Mouse (Mus musculus) E14TG2a.4 (cell line): Measurements from ENCODE around the gene Ccdc148.

Experiments
- H3K27me3 ChIP-seq: 2 replicates; pipeline ENCODE4 v1.6.1; 2014; ENCODE audit warnings: low read length, control low read depth; ENCODE audit not compliant: insufficient read depth
- H3K36me3 ChIP-seq: 2 replicates; pipeline ENCODE4 v1.6.1; 2014; ENCODE audit warnings: low read length, control low read depth; ENCODE audit not compliant: insufficient read depth
- H3K4me1 ChIP-seq: replicated peaks from 2 replicates; pipeline ENCODE4 v1.6.1; 2014; ENCODE audit warnings: low read depth, low read length, control low read depth
- H3K4me3 ChIP-seq: replicated peaks from 2 replicates; pipeline ENCODE4 v1.5.1; 2014; ENCODE audit warnings: mild to moderate bottlenecking, low read length
- H3K9me3 ChIP-seq: 2 replicates; pipeline ENCODE4 v1.6.1; 2014; ENCODE audit warnings: low read length, control low read depth
- CTCF ChIP-seq: conservative IDR thresholded peaks from 2 replicates; pipeline ENCODE4 v1.5.1; 2014; ENCODE audit warnings: low read length
- NANOG ChIP-seq: IDR thresholded peaks from 2 replicates; pipeline ENCODE4 v1.6.1; 2014; ENCODE audit warnings: borderline replicate concordance, low read length, mixed read lengths
- POU5F1 ChIP-seq: IDR thresholded peaks from 2 replicates; pipeline ENCODE4 v1.6.1; 2014; ENCODE audit warnings: low read length, borderline replicate concordance

Gene Ccdc148

DNA sequence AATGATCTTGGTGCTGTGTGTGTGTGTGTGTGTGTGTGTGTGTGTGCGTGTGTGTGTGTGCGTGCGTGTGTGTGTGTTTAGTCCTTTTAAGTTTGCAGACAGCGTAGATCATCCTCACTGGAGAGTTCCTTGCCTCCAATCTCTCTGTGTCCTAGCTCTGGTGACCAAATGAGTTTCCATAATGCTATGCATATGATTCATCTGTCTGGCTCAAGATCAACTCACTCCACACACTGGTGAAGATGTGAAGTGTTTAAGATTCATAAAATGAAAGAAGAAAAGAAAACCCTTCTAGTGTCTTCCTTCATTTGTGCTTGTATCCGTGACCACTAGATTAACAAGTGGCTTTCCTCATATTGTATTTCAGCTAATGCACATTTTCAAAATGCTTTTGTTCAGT lies 153.1 kb downstream of the Ccdc148 start:
- Histone ChIP-seq H3K27me3 (peaks cover 3% of the 10 kb centered on the region; the same call in 1 of the 2 replicates), H3K4me3 (no peak overlapping the region), H3K9me3 (no peaks in the 10 kb centered on the region), H3K36me3 (no peaks in the 10 kb centered on the region), H3K4me1 (no peaks in the 10 kb centered on the region)
- TF ChIP-seq CTCF (no peak), POU5F1 (no peak), NANOG (no peak)

GRCm38 (mm10) chr2:59006567-59007340 lies 153.7 kb downstream of the Ccdc148 start:
- no peak overlapping the region for H3K4me3 ChIP-seq
- TF ChIP-seq CTCF, result no peak
- no peak for TF ChIP-seq POU5F1
- no peak for TF ChIP-seq NANOG
- peaks cover 3% of the 10 kb centered on the region; the same call in 1 of the 2 replicates for H3K27me3 ChIP-seq
- H3K4me1 ChIP-seq, result no peaks in the 10 kb centered on the region
- no peaks in the 10 kb centered on the region for H3K36me3 ChIP-seq
- H3K9me3 ChIP-seq, result no peaks in the 10 kb centered on the region

DNA sequence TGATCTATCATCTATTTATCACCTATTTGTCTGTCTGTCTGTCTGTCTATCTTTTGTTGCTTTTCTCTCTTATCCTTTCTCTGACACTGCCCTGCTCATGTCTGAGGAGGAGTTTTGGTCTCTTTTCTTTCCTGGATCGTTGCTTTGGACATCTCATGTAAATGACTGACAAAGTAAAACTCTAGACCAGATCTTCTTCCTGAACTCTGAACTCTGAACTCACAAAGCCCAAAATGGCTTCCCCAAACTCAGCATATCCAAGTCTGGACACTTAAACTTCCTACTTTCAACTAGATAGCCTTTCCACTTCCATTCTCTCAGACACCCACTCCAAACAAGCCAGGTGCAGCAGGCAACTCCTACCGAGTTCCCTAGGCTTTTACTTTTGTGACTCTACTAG lies 163.3 kb downstream of the Ccdc148 start:
- H3K4me1 ChIP-seq, result no peaks in the 10 kb centered on the region
- H3K9me3 ChIP-seq, result no peaks in the 10 kb centered on the region
- no peak overlapping the region for H3K4me3 ChIP-seq
- H3K27me3 ChIP-seq, result no peaks in the 10 kb centered on the region
- H3K36me3 ChIP-seq, result no peaks in the 10 kb centered on the region
- TF ChIP-seq NANOG, result no peak
- TF ChIP-seq POU5F1, result no peak
- TF ChIP-seq CTCF, result no peak

DNA sequence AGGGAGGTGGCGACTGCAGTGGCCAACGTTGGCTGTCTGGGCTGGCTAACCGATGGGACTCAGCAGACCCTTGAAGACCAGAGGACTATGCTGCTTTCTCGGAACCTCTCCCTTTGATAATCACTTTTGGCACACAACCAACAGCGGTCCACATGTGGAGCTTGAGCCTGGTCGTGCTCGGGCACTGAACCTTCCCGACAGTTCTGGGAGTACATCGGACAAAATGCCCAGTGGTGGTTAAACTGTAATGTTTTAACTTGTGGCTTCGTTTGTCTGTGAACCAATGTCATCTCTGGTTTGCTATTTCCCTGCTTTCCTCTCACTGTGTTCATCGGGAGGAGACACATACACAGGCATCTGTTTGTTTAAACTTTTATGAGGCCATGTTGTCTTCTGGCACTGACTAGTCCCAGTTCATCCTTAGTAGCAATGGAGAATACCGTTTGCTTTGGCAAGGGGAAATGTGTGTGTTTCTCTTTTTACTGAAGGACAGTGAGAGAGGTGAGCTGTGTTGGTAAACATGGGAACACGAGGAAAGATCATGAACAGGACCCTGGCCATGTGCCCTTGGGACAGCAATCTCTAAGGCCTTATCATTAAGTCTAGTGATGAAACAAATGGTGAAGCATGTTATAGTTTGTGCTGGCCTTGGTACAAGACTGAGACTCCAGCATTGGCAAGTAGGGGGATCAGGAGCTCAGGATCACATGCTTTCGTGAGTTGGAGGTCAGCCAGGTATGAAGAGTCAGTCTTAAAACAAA lies 167.9 kb downstream of the Ccdc148 start:
- H3K36me3 ChIP-seq, result no peaks in the 10 kb centered on the region
- no peak overlapping the region for H3K4me3 ChIP-seq
- H3K9me3 ChIP-seq, result no peaks in the 10 kb centered on the region
- H3K4me1 ChIP-seq, result no peaks in the 10 kb centered on the region
- H3K27me3 ChIP-seq, result no peaks in the 10 kb centered on the region; the same call in 1 of the 2 replicates
- TF ChIP-seq POU5F1, result no peak
- TF ChIP-seq CTCF, result no peak
- TF ChIP-seq NANOG, result no peak

DNA sequence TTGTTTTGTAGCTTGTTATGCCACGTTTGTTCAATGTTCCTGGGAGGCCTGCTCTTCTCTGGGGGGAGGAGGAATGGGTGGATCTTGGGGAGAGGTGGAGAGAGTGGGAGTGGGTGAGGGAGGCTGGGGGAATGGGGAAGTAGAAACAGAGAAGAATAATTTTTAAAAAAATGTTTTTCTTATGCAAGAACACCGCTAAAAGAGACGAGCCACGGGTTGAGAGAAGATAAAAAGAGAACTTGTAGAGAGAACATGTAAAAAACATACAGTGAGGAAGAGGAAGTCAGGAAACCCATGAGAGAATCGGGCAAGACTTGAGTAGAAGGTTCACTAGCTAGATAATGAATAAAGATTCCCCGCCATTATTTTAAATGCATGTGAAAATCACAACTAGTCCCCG lies 182.4 kb downstream of the Ccdc148 start:
- no peak for TF ChIP-seq CTCF
- TF ChIP-seq POU5F1, result no peak
- no peaks in the 10 kb centered on the region for H3K27me3 ChIP-seq
- H3K9me3 ChIP-seq, result no peaks in the 10 kb centered on the region
- no peaks in the 10 kb centered on the region for H3K4me1 ChIP-seq
- H3K4me3 ChIP-seq, result no peak overlapping the region
- no peaks in the 10 kb centered on the region for H3K36me3 ChIP-seq

DNA sequence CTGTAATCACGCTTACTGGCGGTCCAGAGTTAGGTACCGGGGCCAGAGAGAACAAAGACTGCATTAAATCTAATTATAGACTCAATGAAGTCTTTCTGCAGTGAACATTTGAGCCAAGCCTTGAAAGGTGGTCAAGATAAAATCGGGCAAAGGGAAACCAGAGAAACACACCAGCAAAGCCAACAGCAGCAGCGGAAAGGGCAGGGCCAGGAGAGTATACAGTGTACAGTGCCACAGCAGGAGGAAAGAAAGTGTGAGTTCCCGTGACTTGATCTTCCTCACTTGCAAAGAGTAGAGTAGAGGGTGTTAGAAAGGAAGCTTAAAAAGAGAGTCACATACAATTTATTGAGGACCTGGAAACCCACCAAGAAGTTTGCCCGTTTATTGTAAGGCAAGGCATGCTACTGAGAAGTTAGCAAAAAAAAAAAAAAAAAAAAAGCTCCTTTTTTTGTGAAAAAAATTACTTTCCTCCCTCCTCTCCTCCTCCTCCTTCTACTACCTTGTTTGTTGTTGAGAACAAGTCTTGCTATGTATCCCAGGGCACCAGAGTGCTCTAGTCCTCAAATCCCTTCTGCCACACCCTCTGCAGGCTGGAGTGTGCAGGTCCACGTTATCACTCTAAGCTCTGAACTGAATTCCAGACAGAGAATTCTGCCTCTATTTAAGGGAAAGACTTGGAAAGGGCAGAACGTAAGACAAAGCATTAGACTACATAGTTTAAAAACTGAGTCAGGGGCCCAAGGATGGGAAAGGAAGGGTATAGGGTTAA lies 188.8 kb downstream of the Ccdc148 start:
- Histone ChIP-seq H3K4me1 (no peaks in the 10 kb centered on the region), H3K9me3 (no peaks in the 10 kb centered on the region), H3K27me3 (no peaks in the 10 kb centered on the region), H3K36me3 (no peaks in the 10 kb centered on the region), H3K4me3 (no peak overlapping the region)
- TF ChIP-seq POU5F1, result no peak
- no peak for TF ChIP-seq CTCF
- TF ChIP-seq NANOG, result no peak

GRCm38 (mm10) chr2:58956770-58957300 lies 203.6 kb downstream of the Ccdc148 start:
- H3K36me3 ChIP-seq, result no peaks in the 10 kb centered on the region
- TF ChIP-seq CTCF (no peak), POU5F1 (no peak), NANOG (no peak)
- no peak overlapping the region for H3K4me3 ChIP-seq
- peaks cover 4% of the 10 kb centered on the region; the same call in 1 of the 2 replicates for H3K27me3 ChIP-seq
- H3K4me1 ChIP-seq, result peaks cover 11% of the 10 kb centered on the region
- no peaks in the 10 kb centered on the region for H3K9me3 ChIP-seq

GRCm38 (mm10) chr2:58956351-58956750 lies 204.1 kb downstream of the Ccdc148 start:
- TF ChIP-seq POU5F1, result no peak
- TF ChIP-seq NANOG, result no peak
- TF ChIP-seq CTCF, result no peak
- Histone ChIP-seq H3K4me1 (peaks cover 11% of the 10 kb centered on the region), H3K9me3 (no peaks in the 10 kb centered on the region), H3K27me3 (peaks cover 4% of the 10 kb centered on the region; the same call in 1 of the 2 replicates), H3K36me3 (no peaks in the 10 kb centered on the region), H3K4me3 (no peak overlapping the region)
